Mouse (Mus musculus): Measurements from ENCODE around the gene Plscr1.

GRCm38 (mm10) chr9:92207307-92207706, 42.2 kb upstream of the Plscr1 start:
- TF ChIP-seq CTCF (IDR thresholded peaks at IDR 0.05; ENCODE audit: insufficient read depth, low read length) = no peak
- TF ChIP-seq POLR2A (IDR thresholded peaks at IDR 0.05; ENCODE audit: borderline replicate concordance, extremely low read depth, low read depth, low read length) = no peak
